Mouse (Mus musculus) forebrain, embryonic 11.5 days (tissue): Measurements from ENCODE around the gene R3hdml. TPM values are rescaled to one million over a fixed set of nuclear protein-coding genes. Genes with fewer than 3 reads are reported as not detected.

Experiments
- ATAC-seq: fragments of 200-750 bp; cut with Nextera tagmentation; replicated peaks from 2 replicates; pipeline ENCODE4 v1.8.0; 2017; ENCODE audit warnings: moderate TSS enrichment; ENCODE audit not compliant: low FRiP score
- DNase-seq: peaks from one replicate; pipeline ENCODE4 v3.0.0-alpha.2; 2017; ENCODE audit warnings: low spot score
- H3K27ac ChIP-seq: fragments of 300-500 bp; sonication (generic); 2 replicates; pipeline ENCODE4 v1.5.1; 2014; ENCODE audit warnings: low read depth, low read length
- H3K27me3 ChIP-seq: fragments of 300-500 bp; sonication (generic); 2 replicates; pipeline ENCODE4 v1.6.1; 2014; ENCODE audit warnings: mild to moderate bottlenecking, low read length, mixed read lengths; ENCODE audit not compliant: control insufficient read depth, insufficient read depth
- H3K36me3 ChIP-seq: fragments of 300-500 bp; sonication (generic); 2 replicates; pipeline ENCODE4 v1.6.1; 2014; ENCODE audit warnings: mild to moderate bottlenecking, low read length, moderate library complexity, mixed read lengths; ENCODE audit not compliant: control insufficient read depth, insufficient read depth
- H3K4me1 ChIP-seq: fragments of 300-500 bp; sonication (generic); replicated peaks from 2 replicates; pipeline ENCODE4 v1.6.1; 2014; ENCODE audit warnings: low read length, mixed read lengths; ENCODE audit not compliant: control insufficient read depth, insufficient read depth
- H3K4me2 ChIP-seq: fragments of 300-500 bp; sonication (generic); 2 replicates; pipeline ENCODE4 v1.6.1; 2014; ENCODE audit warnings: low read depth, mild to moderate bottlenecking, low read length, moderate library complexity, mixed read lengths; ENCODE audit not compliant: severe bottlenecking
- H3K4me3 ChIP-seq: fragments of 300-500 bp; sonication (generic); 2 replicates; pipeline ENCODE4 v1.5.1; 2014; ENCODE audit warnings: low read depth, low read length
- H3K9ac ChIP-seq: fragments of 300-500 bp; sonication (generic); 2 replicates; pipeline ENCODE4 v1.6.1; 2014; ENCODE audit warnings: low read length
- H3K9me3 ChIP-seq: fragments of 300-500 bp; sonication (generic); 2 replicates; pipeline ENCODE4 v1.6.1; 2016; ENCODE audit warnings: low read length, mixed read lengths; ENCODE audit not compliant: control insufficient read depth
- WGBS: fragments of 180-500 bp; shearing (Covaris S2); extraction: QIAGEN DNeasy Blood & Tissue Kit; methylation state at CpG from one replicate; pipeline ENCODE4 v1.1.7; 2014; 5-methylcytosine and 5-hydroxymethylcytosine counted together
- polyA plus RNA-seq: library from polyadenylated mRNA; unstranded; fragments of >200 nt; fragmentation: Nextera tagmentation; extraction: Ambion mirVana; gene quantifications from 2 replicates; pipeline ENCODE4 v1.2.1, GENCODE M21; 2014

Gene R3hdml
- polyA plus RNA-seq, 1 experiment from 2014 or later = not detected

- Histone ChIP-seq H3K27me3 (no peaks in the 10 kb centered on the region), H3K4me1 (peaks cover 6% of the 10 kb centered on the region; the same call in 1 of the 2 replicates), H3K27ac (no peak overlapping the region), H3K36me3 (peaks cover 2% of the 10 kb centered on the region; the same call in 1 of the 2 replicates), H3K4me3 (no peak overlapping the region), H3K9me3 (no peaks in the 10 kb centered on the region), H3K4me2 (no peak overlapping the region), H3K9ac (no peak overlapping the region)
- WGBS = 95% methylated on average over 6 of the region's 6 CpGs
- ATAC-seq (no peak), DNase-seq (no peak)
Measured at GRCm38 (mm10) chr2:163467585-163467984, 24.5 kb upstream of the R3hdml start.

GRCm38 (mm10) chr2:163468866-163469265 is 23.3 kb upstream of the R3hdml start:
- WGBS = 95% methylated on average over 6 of the region's 6 CpGs
- Histone ChIP-seq H3K27me3 (no peaks in the 10 kb centered on the region), H3K9ac (no peak overlapping the region), H3K4me2 (no peak overlapping the region), H3K4me1 (peaks cover 6% of the 10 kb centered on the region; the same call in 1 of the 2 replicates), H3K9me3 (no peaks in the 10 kb centered on the region), H3K4me3 (no peak overlapping the region), H3K27ac (no peak overlapping the region), H3K36me3 (peaks cover 2% of the 10 kb centered on the region; the same call in 1 of the 2 replicates)
- ATAC-seq = no peak
- DNase-seq = no peak

DNA sequence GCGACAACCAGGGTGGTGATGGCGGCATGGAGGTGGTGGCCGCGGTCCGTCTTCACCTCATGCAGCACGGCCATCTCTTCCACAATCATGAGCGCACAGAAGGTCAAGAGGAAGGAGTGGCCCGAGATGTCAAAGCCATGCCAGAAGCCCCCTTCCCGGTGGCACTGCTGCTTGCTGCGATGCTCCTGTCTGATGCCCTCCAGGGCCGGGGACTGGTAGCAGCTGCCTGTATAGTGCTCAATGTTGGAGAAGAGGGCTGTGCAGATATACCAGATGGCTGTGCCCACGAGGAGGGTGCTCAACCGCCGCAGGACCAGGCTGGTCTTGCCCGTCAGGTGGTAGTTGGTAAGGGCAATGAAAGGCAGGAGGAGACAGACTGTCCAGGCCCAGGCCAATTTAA is 22.4 kb upstream of the R3hdml start:
- Histone ChIP-seq H3K4me2 (no peak overlapping the region), H3K9me3 (no peaks in the 10 kb centered on the region), H3K4me1 (peaks cover 6% of the 10 kb centered on the region; the same call in 1 of the 2 replicates), H3K27me3 (no peaks in the 10 kb centered on the region), H3K9ac (no peak overlapping the region), H3K27ac (no peak overlapping the region), H3K36me3 (peaks cover 2% of the 10 kb centered on the region; the same call in 1 of the 2 replicates), H3K4me3 (no peak overlapping the region)
- WGBS = 96% methylated on average over 15 of the region's 15 CpGs
- peak; percentile 44 for DNase-seq
- ATAC-seq = no peak

- H3K36me3 ChIP-seq = peaks cover 2% of the 10 kb centered on the region; the same call in 1 of the 2 replicates
- H3K4me3 ChIP-seq = 0 out of 2 replicates have a peak overlapping the region, but pooled peaks have one; percentile 80
- H3K9ac ChIP-seq = peak overlapping the region; percentile 84
- peak overlapping the region; percentile 83; the same call in 1 of the 2 replicates for H3K4me2 ChIP-seq
- no peak overlapping the region for H3K27ac ChIP-seq
- 78% methylated on average over 3 of the region's 3 CpGs for WGBS
- H3K27me3 ChIP-seq = no peaks in the 10 kb centered on the region
- H3K9me3 ChIP-seq = no peaks in the 10 kb centered on the region
- no peak for ATAC-seq
- peaks cover 6% of the 10 kb centered on the region; the same call in 1 of the 2 replicates for H3K4me1 ChIP-seq
- DNase-seq = peak; percentile 17
Measured at GRCm38 (mm10) chr2:163471136-163471535, 21.0 kb upstream of the R3hdml start.

GRCm38 (mm10) chr2:163471710-163472465 is 20.2 kb upstream of the R3hdml start:
- WGBS = 6% methylated on average over 35 of the region's 36 CpGs
- Histone ChIP-seq H3K9ac (peak overlapping the region; percentile 84), H3K4me2 (peak overlapping the region; percentile 83), H3K4me1 (peaks cover 6% of the 10 kb centered on the region; the same call in 1 of the 2 replicates), H3K4me3 (peak overlapping the region; percentile 80), H3K9me3 (no peaks in the 10 kb centered on the region), H3K27ac (no peak overlapping the region), H3K36me3 (peaks cover 2% of the 10 kb centered on the region; the same call in 1 of the 2 replicates), H3K27me3 (no peaks in the 10 kb centered on the region)
- peak; percentile 71; the same call in 1 of the 2 replicates for ATAC-seq
- no peak for DNase-seq

GRCm38 (mm10) chr2:163472466-163472851 is 19.7 kb upstream of the R3hdml start, which contains the start of gene Fitm2:
Fitm2 (minus strand) TSS chr2:163472629.
- DNase-seq (peak; percentile 99), ATAC-seq (peak; percentile 94)
- H3K27ac ChIP-seq = no peak within 1 kb of the TSS
- H3K4me2 ChIP-seq = peak within 1 kb of the TSS; percentile 83
- H3K27me3 ChIP-seq = no peaks in the 10 kb centered on the region
- under 1% methylated on average over 27 of the region's 30 CpGs for WGBS
- H3K9me3 ChIP-seq = no peaks in the 10 kb centered on the region
- H3K9ac ChIP-seq = peak within 1 kb of the TSS; percentile 84
- peaks cover 2% of the 10 kb centered on the region; the same call in 1 of the 2 replicates for H3K36me3 ChIP-seq
- H3K4me1 ChIP-seq = peaks cover 6% of the 10 kb centered on the region; the same call in 1 of the 2 replicates
- peak within 1 kb of the TSS; percentile 80 for H3K4me3 ChIP-seq

DNA sequence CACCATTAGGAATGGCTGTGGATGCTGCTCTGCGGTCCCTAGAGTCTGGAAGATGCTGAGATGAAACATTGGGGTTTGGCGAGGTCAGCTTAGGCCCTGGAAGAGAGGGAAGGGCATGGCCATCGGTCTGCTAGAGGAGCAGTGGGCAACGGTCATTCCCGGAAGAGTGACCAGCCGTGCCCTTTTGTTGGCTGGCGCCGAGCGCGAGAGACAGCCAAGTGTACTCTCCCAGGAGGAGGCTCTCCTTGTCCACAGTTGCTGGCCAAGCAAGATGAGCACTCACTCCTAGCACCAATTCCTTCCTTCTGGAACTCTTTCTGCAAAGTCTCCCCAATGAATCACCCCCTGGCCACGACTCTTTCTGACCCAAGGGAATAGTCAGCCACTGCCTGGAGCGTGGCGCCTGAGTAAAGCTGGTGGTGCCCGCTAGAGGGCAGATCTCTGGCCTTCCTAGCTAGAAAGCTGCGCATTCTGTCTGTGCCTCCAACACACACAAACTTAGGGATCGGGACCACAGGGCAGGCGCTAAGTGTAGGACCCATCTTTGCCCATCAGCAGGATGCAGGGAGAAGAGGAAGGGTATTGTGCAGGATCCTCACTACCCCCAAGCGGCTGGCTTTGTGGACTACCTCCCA is 11.8 kb upstream of the R3hdml start:
- no peak overlapping the region for H3K9ac ChIP-seq
- no peak overlapping the region for H3K27ac ChIP-seq
- DNase-seq = no peak
- H3K4me3 ChIP-seq = no peak overlapping the region
- WGBS = 47% methylated on average over 18 of the region's 18 CpGs
- H3K9me3 ChIP-seq = no peaks in the 10 kb centered on the region
- no peak for ATAC-seq
- H3K36me3 ChIP-seq = no peaks in the 10 kb centered on the region
- H3K4me1 ChIP-seq = peaks cover 5% of the 10 kb centered on the region
- peaks cover 7% of the 10 kb centered on the region for H3K27me3 ChIP-seq
- 0 out of 2 replicates have a peak overlapping the region, but pooled peaks have one; percentile 2 for H3K4me2 ChIP-seq

GRCm38 (mm10) chr2:163481539-163482029 is 10.5 kb upstream of the R3hdml start:
- whole genome bisulfite sequencing = under 1% methylated on average over 21 of the region's 21 CpGs
- Histone ChIP-seq H3K27ac (no peak overlapping the region), H3K27me3 (peaks cover 7% of the 10 kb centered on the region), H3K4me3 (peak overlapping the region; percentile 14), H3K36me3 (no peaks in the 10 kb centered on the region), H3K4me2 (peak overlapping the region; percentile 55), H3K4me1 (peaks cover 5% of the 10 kb centered on the region), H3K9me3 (no peaks in the 10 kb centered on the region), H3K9ac (peak overlapping the region; percentile 35)
- ATAC-seq (no peak), DNase-seq (peak; percentile 68)
